11 mouse cellular contexts compared by ENCODE assay signal in genomic region chr19:7314976-7315586, GRCm38 (mm10). TPM values are rescaled to one million over a fixed set of nuclear protein-coding genes. Genes with fewer than 3 reads are reported as not detected.
DNase-seq lines count a peak whose midpoint lies in the region; ATAC-seq lines count a peak whose summit lies in the region.
"Had no signal": no experiment of that assay in that cellular context is flagged by ENCODE, and none has a peak within 500 bp of the region (broad histone marks: within the 10 kb centered on the region; RNA-seq: fewer than 3 reads in every experiment).

No protein-coding gene starts in this region.

- no peak overlapping the region for H3K4me2 ChIP-seq in neural tube, embryonic 13.5 days

- 0 out of 2 replicates have a peak overlapping the region, but pooled peaks have one; percentile 7 for H3K27ac ChIP-seq in neural tube, embryonic 13.5 days (replicated peaks)

- peaks cover 55% of the 10 kb centered on the region for H3K4me1 ChIP-seq in neural tube, embryonic 13.5 days (replicated peaks)

- no peak overlapping the region for H3K4me3 ChIP-seq in neural tube, embryonic 13.5 days
- H3K4me3 ChIP-seq: megakaryocyte, embryonic 14.5 days had no signal

- no peaks in the 10 kb centered on the region for H3K9me3 ChIP-seq in neural tube, embryonic 13.5 days
- H3K9me3 ChIP-seq: megakaryocyte, embryonic 14.5 days had no signal

- H3K36me3 ChIP-seq in neural tube, embryonic 13.5 days, result no peaks in the 10 kb centered on the region

- 72% methylated on average over 8 of the region's 8 CpGs for WGBS in neural tube, embryonic 13.5 days

- no peaks in the 10 kb centered on the region for H3K27me3 ChIP-seq in neural tube, embryonic 13.5 days
- H3K27me3 ChIP-seq: megakaryocyte, embryonic 14.5 days; Patski had no signal

- DNase-seq in frontal cortex, postnatal 25 days (ENCODE audit: low spot score in 2 of 2), result no peak
- DNase-seq in neural tube, embryonic 10.5 days (ENCODE audit: extremely low spot score, low spot score), result no peak
- peak; percentile 45 for DNase-seq in telencephalon, adult 2 months (ENCODE audit: low read depth, low spot score)
- DNase-seq in ovary, adult 18-20 months (ENCODE audit: low spot score), result no peak
- no peak for DNase-seq in spleen, adult 12 weeks (ENCODE audit: low spot score)
- DNase-seq: embryo, embryonic 11 days had no signal

- H3K9ac ChIP-seq in neural tube, embryonic 13.5 days, result no peak overlapping the region

- ATAC-seq in frontal cortex, adult (ENCODE audit: low TSS enrichment), result peak; percentile 35; the same call in 1 of the 2 replicates
- ATAC-seq in neural tube, embryonic 13.5 days (ENCODE audit: low read depth), result no peak
- ATAC-seq in granulocyte monocyte progenitor cell, adult 5-6 weeks (replicated peaks; ENCODE audit: poor library complexity, severe bottlenecking), result peak; percentile 86
- ATAC-seq: Patski had no signal

RNA-seq across cellular contexts. Expression of gene Mark2, which starts 26.6 kb away (rescaled TPM):
- 45.3 and 48.0 TPM in 2 replicates for polyA plus RNA-seq in neural tube, embryonic 13.5 days (2015; fragmentation: Nextera tagmentation; extraction: Ambion mirVana)
- 48.7 and 85.8 TPM in 2 replicates for total RNA-seq in granulocyte monocyte progenitor cell, adult 5-6 weeks (2014; fragmentation: Nextera tagmentation)
- 17.8 and 21.2 TPM in 2 replicates for total RNA-seq in granulocyte monocyte progenitor cell, adult 5-6 weeks (2017)

RNA-seq across cellular contexts. Expression of gene Rcor2, which starts 48.0 kb away (rescaled TPM):
- 31.0 and 31.1 TPM in 2 replicates for polyA plus RNA-seq in neural tube, embryonic 13.5 days (2015; fragmentation: Nextera tagmentation; extraction: Ambion mirVana)
- 3.1 and 6.9 TPM in 2 replicates for total RNA-seq in granulocyte monocyte progenitor cell, adult 5-6 weeks (2014; fragmentation: Nextera tagmentation)
- 3.4 and 5.2 TPM in 2 replicates for total RNA-seq in granulocyte monocyte progenitor cell, adult 5-6 weeks (2017)
